Mouse (Mus musculus): ENCODE data around the gene Gm3676. TPM values are rescaled to one million over a fixed set of nuclear protein-coding genes. Genes with fewer than 3 reads are reported as not detected.

The Gm3676 gene
- total and polyA plus RNA-seq, 3 experiments = not detected

Other genes starting within 250 kb of the Gm3676 start
- not detected in 2 replicates for gene Gm6482, start 238.2 kb downstream of the Gm3676 start, total RNA-seq (2012; rRNA removed)
- gene Gm6482, start 238.2 kb downstream of the Gm3676 start, polyA plus RNA-seq (2012; ENCODE audit: insufficient read depth in 1 of 2, insufficient read length in 2 of 2, low read depth in 1 of 2, low replicate concordance in 2 of 2, missing spikeins in 1 of 2) = not detected
- not detected in 2 replicates for gene Gm7954, start 193.0 kb downstream of the Gm3676 start, total RNA-seq (2012; rRNA removed)
- not detected for gene Gm7954, start 193.0 kb downstream of the Gm3676 start, polyA plus RNA-seq (2012; ENCODE audit: insufficient read depth in 1 of 2, insufficient read length in 2 of 2, low read depth in 1 of 2, low replicate concordance in 2 of 2, missing spikeins in 1 of 2)
- gene Gm3486, start 157.0 kb downstream of the Gm3676 start, total RNA-seq (2012; rRNA removed) = not detected in 2 replicates
- not detected for gene Gm3486, start 157.0 kb downstream of the Gm3676 start, polyA plus RNA-seq (2012; ENCODE audit: insufficient read depth in 1 of 2, insufficient read length in 2 of 2, low read depth in 1 of 2, low replicate concordance in 2 of 2, missing spikeins in 1 of 2)
- not detected in 2 replicates for gene Gm7970, start 90.9 kb downstream of the Gm3676 start, total RNA-seq (2012; rRNA removed)
- gene Gm7970, start 90.9 kb downstream of the Gm3676 start, polyA plus RNA-seq (2012; ENCODE audit: insufficient read depth in 1 of 2, insufficient read length in 2 of 2, low read depth in 1 of 2, low replicate concordance in 2 of 2, missing spikeins in 1 of 2) = not detected
- not detected in 2 replicates for gene 1700049E17Rik2, start 73.3 kb downstream of the Gm3676 start, total RNA-seq (2012; rRNA removed)
- not detected for gene 1700049E17Rik2, start 73.3 kb downstream of the Gm3676 start, polyA plus RNA-seq (2012; ENCODE audit: insufficient read depth in 1 of 2, insufficient read length in 2 of 2, low read depth in 1 of 2, low replicate concordance in 2 of 2, missing spikeins in 1 of 2)
- gene Gm3072, start 21.9 kb downstream of the Gm3676 start, total RNA-seq (2012; rRNA removed) = not detected in 2 replicates
- gene Gm3072, start 21.9 kb downstream of the Gm3676 start, polyA plus RNA-seq (2012; ENCODE audit: insufficient read depth in 1 of 2, insufficient read length in 2 of 2, low read depth in 1 of 2, low replicate concordance in 2 of 2, missing spikeins in 1 of 2) = not detected
- gene Gm8068, start 55.4 kb upstream of the Gm3676 start, total RNA-seq (2012; rRNA removed) = not detected in 2 replicates
- not detected for gene Gm8068, start 55.4 kb upstream of the Gm3676 start, polyA plus RNA-seq (2012; ENCODE audit: insufficient read depth in 1 of 2, insufficient read length in 2 of 2, low read depth in 1 of 2, low replicate concordance in 2 of 2, missing spikeins in 1 of 2)
- not detected in 2 replicates for gene Gm7929, start 104.1 kb upstream of the Gm3676 start, total RNA-seq (2012; rRNA removed)
- not detected for gene Gm7929, start 104.1 kb upstream of the Gm3676 start, polyA plus RNA-seq (2012; ENCODE audit: insufficient read depth in 1 of 2, insufficient read length in 2 of 2, low read depth in 1 of 2, low replicate concordance in 2 of 2, missing spikeins in 1 of 2)
- gene Gm47189, start 126.0 kb upstream of the Gm3676 start, total RNA-seq (2012; rRNA removed) = not detected in 2 replicates
- gene Gm47189, start 126.0 kb upstream of the Gm3676 start, polyA plus RNA-seq (2012; ENCODE audit: insufficient read depth in 1 of 2, insufficient read length in 2 of 2, low read depth in 1 of 2, low replicate concordance in 2 of 2, missing spikeins in 1 of 2) = not detected